Mouse (Mus musculus): Measurements from ENCODE around the gene Aoc2.

GRCm38 (mm10) chr11:101335685-101336084, 10.8 kb downstream of the Aoc2 start:
- TF ChIP-seq CTCF (IDR thresholded peaks at IDR 0.05; ENCODE audit: insufficient read depth, low read length) (no peak), POLR2A (IDR thresholded peaks at IDR 0.05; ENCODE audit: borderline replicate concordance, extremely low read depth, low read depth, low read length) (no peak)
